Mouse (Mus musculus): ENCODE data around the gene Ptpn13. TPM values are rescaled to one million over a fixed set of nuclear protein-coding genes. Genes with fewer than 3 reads are reported as not detected.

Gene Ptpn13
- polyA plus RNA-seq, 1 experiment from 2014 or later: 14.9 TPM

- Histone ChIP-seq H3K4me3 (ENCODE audit: low read length) (no peak overlapping the region), H3K27me3 (ENCODE audit: control insufficient read depth, insufficient read depth, low read depth, low read length) (no peaks in the 10 kb centered on the region), H3K36me3 (ENCODE audit: control insufficient read depth, insufficient read depth, low read length) (no peaks in the 10 kb centered on the region), H3K27ac (ENCODE audit: low read length) (no peak overlapping the region), H3K9ac (ENCODE audit: low read length) (no peak overlapping the region), H3K4me2 (ENCODE audit: low read depth, low read length) (no peak overlapping the region), H3K4me1 (replicated peaks; ENCODE audit: control insufficient read depth, insufficient read depth, low read length) (peaks cover 10% of the 10 kb centered on the region), H3K9me3 (ENCODE audit: control insufficient read depth, low read length) (no peaks in the 10 kb centered on the region)
- no peak for ATAC-seq (ENCODE audit: low read depth)
- WGBS: 73% methylated on average over 3 of the region's 3 CpGs
These were observed 6.5 kb downstream of the Ptpn13 start for GRCm38 (mm10) chr5:103431479-103431878.

DNA sequence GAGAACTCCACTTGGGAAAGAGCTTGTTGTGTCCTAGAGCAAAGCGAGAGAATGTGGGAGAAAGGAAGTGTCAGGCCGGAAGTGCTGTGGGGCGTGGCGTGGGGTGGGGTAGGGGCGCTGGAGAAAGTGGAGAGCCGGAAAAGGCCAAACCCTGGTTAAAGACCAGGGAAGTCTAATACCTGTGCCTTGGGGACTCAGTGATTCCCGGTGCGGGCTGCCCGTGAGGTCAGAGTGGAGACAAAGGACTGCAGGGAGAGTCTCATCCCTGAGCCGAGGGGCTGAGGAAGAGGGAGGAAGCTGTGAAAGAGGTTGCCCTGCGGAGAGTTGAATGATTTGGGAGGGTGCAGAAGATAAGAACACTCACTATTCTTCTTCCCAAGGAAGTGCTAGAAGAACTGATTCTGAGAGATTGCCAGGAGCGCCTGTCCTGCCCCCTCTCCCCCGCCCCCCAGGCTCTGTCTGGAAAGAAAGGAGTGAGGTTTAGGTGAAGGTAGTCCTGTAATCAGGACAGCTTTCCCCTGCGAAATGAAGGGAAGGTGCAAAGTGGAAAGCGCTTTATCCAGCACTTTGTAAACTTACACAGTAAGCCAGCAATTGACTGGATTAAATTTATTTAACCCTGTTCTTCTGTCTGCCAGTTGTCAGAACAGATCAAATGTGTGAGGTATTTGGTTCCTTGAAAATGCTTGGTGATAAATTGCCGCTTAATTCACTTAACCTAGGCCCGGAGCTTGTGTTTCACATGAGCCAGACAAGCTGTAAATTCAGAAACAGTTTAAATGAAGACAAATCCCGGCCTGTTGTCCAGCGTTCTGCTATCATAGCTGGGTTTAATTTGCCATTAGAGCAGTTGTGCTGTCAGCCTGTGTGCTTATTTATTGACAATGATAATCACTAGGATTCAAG lies 11.3 kb downstream of the Ptpn13 start:
- 14% methylated on average over 19 of the region's 19 CpGs for WGBS
- H3K27ac ChIP-seq (ENCODE audit: low read length): peak overlapping the region; percentile 7; the same call in 1 of the 2 replicates
- no peaks in the 10 kb centered on the region for H3K36me3 ChIP-seq (ENCODE audit: control insufficient read depth, insufficient read depth, low read length)
- peak overlapping the region; percentile 61 for H3K4me2 ChIP-seq (ENCODE audit: low read depth, low read length)
- no peaks in the 10 kb centered on the region for H3K27me3 ChIP-seq (ENCODE audit: control insufficient read depth, insufficient read depth, low read depth, low read length)
- H3K4me1 ChIP-seq (replicated peaks; ENCODE audit: control insufficient read depth, insufficient read depth, low read length): peaks cover 16% of the 10 kb centered on the region
- peak overlapping the region; percentile 61 for H3K9ac ChIP-seq (ENCODE audit: low read length)
- H3K9me3 ChIP-seq (ENCODE audit: control insufficient read depth, low read length): no peaks in the 10 kb centered on the region
- peak overlapping the region; percentile 34; the same call in 1 of the 2 replicates for H3K4me3 ChIP-seq (ENCODE audit: low read length)
- peak; percentile 66 for ATAC-seq (ENCODE audit: low read depth)

GRCm38 (mm10) chr5:103437714-103438113 lies 12.7 kb downstream of the Ptpn13 start:
- H3K9ac ChIP-seq (ENCODE audit: low read length): no peak overlapping the region
- no peaks in the 10 kb centered on the region for H3K27me3 ChIP-seq (ENCODE audit: control insufficient read depth, insufficient read depth, low read depth, low read length)
- no peak overlapping the region for H3K4me3 ChIP-seq (ENCODE audit: low read length)
- ATAC-seq (ENCODE audit: low read depth): no peak
- H3K9me3 ChIP-seq (ENCODE audit: control insufficient read depth, low read length): no peaks in the 10 kb centered on the region
- H3K4me2 ChIP-seq (ENCODE audit: low read depth, low read length): no peak overlapping the region
- no peak overlapping the region for H3K27ac ChIP-seq (ENCODE audit: low read length)
- H3K4me1 ChIP-seq (replicated peaks; ENCODE audit: control insufficient read depth, insufficient read depth, low read length): peaks cover 16% of the 10 kb centered on the region
- WGBS: 69% methylated on average over 3 of the region's 3 CpGs
- H3K36me3 ChIP-seq (ENCODE audit: control insufficient read depth, insufficient read depth, low read length): no peaks in the 10 kb centered on the region

DNA sequence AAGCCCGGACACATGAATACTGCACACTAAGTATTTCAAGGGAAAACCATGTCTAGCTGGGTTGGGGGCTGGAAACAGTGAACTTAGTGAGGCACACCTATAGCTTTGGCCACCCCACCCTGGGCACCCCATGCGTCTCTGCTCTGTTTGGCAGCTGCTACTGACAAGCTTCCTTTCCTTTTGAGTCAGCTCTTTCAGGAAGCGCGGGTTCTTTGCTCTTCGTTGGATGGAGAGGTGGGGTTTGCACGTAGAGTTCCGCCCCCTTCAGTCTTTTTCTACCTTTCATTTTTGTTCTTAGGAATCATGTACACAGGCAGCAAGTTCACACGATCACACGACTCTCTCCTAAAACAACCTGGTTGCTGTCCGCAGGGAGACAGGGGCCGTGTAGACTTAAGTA lies 14.2 kb downstream of the Ptpn13 start:
- no peak overlapping the region for H3K4me3 ChIP-seq (ENCODE audit: low read length)
- no peak overlapping the region for H3K4me2 ChIP-seq (ENCODE audit: low read depth, low read length)
- H3K9me3 ChIP-seq (ENCODE audit: control insufficient read depth, low read length): no peaks in the 10 kb centered on the region
- no peak for ATAC-seq (ENCODE audit: low read depth)
- peaks cover 16% of the 10 kb centered on the region for H3K4me1 ChIP-seq (replicated peaks; ENCODE audit: control insufficient read depth, insufficient read depth, low read length)
- H3K27ac ChIP-seq (ENCODE audit: low read length): no peak overlapping the region; the same call in 1 of the 2 replicates
- no peak overlapping the region for H3K9ac ChIP-seq (ENCODE audit: low read length)
- WGBS: 56% methylated on average over 11 of the region's 11 CpGs
- no peaks in the 10 kb centered on the region for H3K27me3 ChIP-seq (ENCODE audit: control insufficient read depth, insufficient read depth, low read depth, low read length)
- no peaks in the 10 kb centered on the region for H3K36me3 ChIP-seq (ENCODE audit: control insufficient read depth, insufficient read depth, low read length)

GRCm38 (mm10) chr5:103440418-103441276 lies 15.7 kb downstream of the Ptpn13 start:
- H3K4me1 ChIP-seq (replicated peaks; ENCODE audit: control insufficient read depth, insufficient read depth, low read length): peaks cover 16% of the 10 kb centered on the region
- 84% methylated on average over 11 of the region's 11 CpGs for WGBS
- no peak for ATAC-seq (ENCODE audit: low read depth)
- no peaks in the 10 kb centered on the region for H3K27me3 ChIP-seq (ENCODE audit: control insufficient read depth, insufficient read depth, low read depth, low read length)
- H3K9ac ChIP-seq (ENCODE audit: low read length): no peak overlapping the region
- H3K4me2 ChIP-seq (ENCODE audit: low read depth, low read length): no peak overlapping the region
- no peak overlapping the region for H3K4me3 ChIP-seq (ENCODE audit: low read length)
- no peaks in the 10 kb centered on the region for H3K36me3 ChIP-seq (ENCODE audit: control insufficient read depth, insufficient read depth, low read length)
- no peak overlapping the region for H3K27ac ChIP-seq (ENCODE audit: low read length)
- no peaks in the 10 kb centered on the region for H3K9me3 ChIP-seq (ENCODE audit: control insufficient read depth, low read length)

GRCm38 (mm10) chr5:103441706-103442105 lies 16.7 kb downstream of the Ptpn13 start:
- no peak overlapping the region for H3K4me2 ChIP-seq (ENCODE audit: low read depth, low read length)
- no peaks in the 10 kb centered on the region for H3K27me3 ChIP-seq (ENCODE audit: control insufficient read depth, insufficient read depth, low read depth, low read length)
- no peak overlapping the region for H3K9ac ChIP-seq (ENCODE audit: low read length)
- no peak overlapping the region for H3K4me3 ChIP-seq (ENCODE audit: low read length)
- H3K4me1 ChIP-seq (replicated peaks; ENCODE audit: control insufficient read depth, insufficient read depth, low read length): peaks cover 6% of the 10 kb centered on the region; the same call in 1 of the 2 replicates
- no peaks in the 10 kb centered on the region for H3K36me3 ChIP-seq (ENCODE audit: control insufficient read depth, insufficient read depth, low read length)
- H3K27ac ChIP-seq (ENCODE audit: low read length): no peak overlapping the region
- WGBS: 38% methylated on average over 4 of the region's 4 CpGs
- no peaks in the 10 kb centered on the region for H3K9me3 ChIP-seq (ENCODE audit: control insufficient read depth, low read length)
- ATAC-seq (ENCODE audit: low read depth): no peak

GRCm38 (mm10) chr5:103442269-103442688 lies 17.3 kb downstream of the Ptpn13 start:
- H3K9me3 ChIP-seq (ENCODE audit: control insufficient read depth, low read length): no peaks in the 10 kb centered on the region
- no peak overlapping the region for H3K4me2 ChIP-seq (ENCODE audit: low read depth, low read length)
- no peaks in the 10 kb centered on the region for H3K27me3 ChIP-seq (ENCODE audit: control insufficient read depth, insufficient read depth, low read depth, low read length)
- no peaks in the 10 kb centered on the region for H3K36me3 ChIP-seq (ENCODE audit: control insufficient read depth, insufficient read depth, low read length)
- peaks cover 5% of the 10 kb centered on the region; the same call in 1 of the 2 replicates for H3K4me1 ChIP-seq (replicated peaks; ENCODE audit: control insufficient read depth, insufficient read depth, low read length)
- no peak for ATAC-seq (ENCODE audit: low read depth)
- WGBS: 82% methylated on average over 4 of the region's 4 CpGs
- H3K27ac ChIP-seq (ENCODE audit: low read length): no peak overlapping the region
- H3K4me3 ChIP-seq (ENCODE audit: low read length): no peak overlapping the region
- no peak overlapping the region for H3K9ac ChIP-seq (ENCODE audit: low read length)

DNA sequence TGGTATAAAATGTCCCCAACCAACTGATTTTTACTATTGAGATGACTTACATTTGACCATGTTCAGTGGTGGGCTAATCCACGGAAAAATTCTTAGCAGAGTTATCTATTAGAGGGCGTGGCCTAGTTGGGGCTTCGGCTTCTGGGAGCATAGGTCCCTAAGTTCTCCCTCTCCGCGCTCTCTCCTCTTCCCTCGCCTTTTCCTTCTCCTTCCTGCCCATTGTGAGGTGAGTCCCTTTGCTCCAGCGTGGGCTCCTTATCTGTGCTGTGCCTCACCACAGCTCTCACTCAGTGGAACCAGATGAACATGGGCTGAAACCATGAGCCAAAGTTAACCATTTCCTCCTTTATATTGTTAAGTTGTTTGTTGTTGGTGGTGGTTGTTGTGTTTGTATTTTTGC lies 17.9 kb downstream of the Ptpn13 start:
- Histone ChIP-seq H3K4me2 (ENCODE audit: low read depth, low read length) (no peak overlapping the region), H3K4me1 (replicated peaks; ENCODE audit: control insufficient read depth, insufficient read depth, low read length) (peaks cover 5% of the 10 kb centered on the region; the same call in 1 of the 2 replicates), H3K4me3 (ENCODE audit: low read length) (no peak overlapping the region), H3K27me3 (ENCODE audit: control insufficient read depth, insufficient read depth, low read depth, low read length) (no peaks in the 10 kb centered on the region), H3K9ac (ENCODE audit: low read length) (no peak overlapping the region), H3K36me3 (ENCODE audit: control insufficient read depth, insufficient read depth, low read length) (no peaks in the 10 kb centered on the region), H3K27ac (ENCODE audit: low read length) (no peak overlapping the region), H3K9me3 (ENCODE audit: control insufficient read depth, low read length) (no peaks in the 10 kb centered on the region)
- WGBS: 68% methylated on average over 7 of the region's 7 CpGs
- ATAC-seq (ENCODE audit: low read depth): no peak

GRCm38 (mm10) chr5:103445383-103445782 lies 20.4 kb downstream of the Ptpn13 start:
- no peak overlapping the region for H3K4me3 ChIP-seq (ENCODE audit: low read length)
- H3K27ac ChIP-seq (ENCODE audit: low read length): no peak overlapping the region
- no peaks in the 10 kb centered on the region; the same call in 1 of the 2 replicates for H3K4me1 ChIP-seq (replicated peaks; ENCODE audit: control insufficient read depth, insufficient read depth, low read length)
- peak; percentile 38; the same call in 1 of the 2 replicates for ATAC-seq (ENCODE audit: low read depth)
- WGBS: 52% methylated on average over 7 of the region's 7 CpGs
- H3K9ac ChIP-seq (ENCODE audit: low read length): no peak overlapping the region
- no peaks in the 10 kb centered on the region for H3K36me3 ChIP-seq (ENCODE audit: control insufficient read depth, insufficient read depth, low read length)
- H3K4me2 ChIP-seq (ENCODE audit: low read depth, low read length): no peak overlapping the region
- H3K27me3 ChIP-seq (ENCODE audit: control insufficient read depth, insufficient read depth, low read depth, low read length): no peaks in the 10 kb centered on the region
- H3K9me3 ChIP-seq (ENCODE audit: control insufficient read depth, low read length): no peaks in the 10 kb centered on the region
